Mouse (Mus musculus): Measurements from ENCODE around the gene Fgfr1op.
"Not testable (repeated sequence)": the region's sequence is repeated elsewhere in the genome, so short reads cannot be mapped to it uniquely, and the experiment has no call there.

DNA sequence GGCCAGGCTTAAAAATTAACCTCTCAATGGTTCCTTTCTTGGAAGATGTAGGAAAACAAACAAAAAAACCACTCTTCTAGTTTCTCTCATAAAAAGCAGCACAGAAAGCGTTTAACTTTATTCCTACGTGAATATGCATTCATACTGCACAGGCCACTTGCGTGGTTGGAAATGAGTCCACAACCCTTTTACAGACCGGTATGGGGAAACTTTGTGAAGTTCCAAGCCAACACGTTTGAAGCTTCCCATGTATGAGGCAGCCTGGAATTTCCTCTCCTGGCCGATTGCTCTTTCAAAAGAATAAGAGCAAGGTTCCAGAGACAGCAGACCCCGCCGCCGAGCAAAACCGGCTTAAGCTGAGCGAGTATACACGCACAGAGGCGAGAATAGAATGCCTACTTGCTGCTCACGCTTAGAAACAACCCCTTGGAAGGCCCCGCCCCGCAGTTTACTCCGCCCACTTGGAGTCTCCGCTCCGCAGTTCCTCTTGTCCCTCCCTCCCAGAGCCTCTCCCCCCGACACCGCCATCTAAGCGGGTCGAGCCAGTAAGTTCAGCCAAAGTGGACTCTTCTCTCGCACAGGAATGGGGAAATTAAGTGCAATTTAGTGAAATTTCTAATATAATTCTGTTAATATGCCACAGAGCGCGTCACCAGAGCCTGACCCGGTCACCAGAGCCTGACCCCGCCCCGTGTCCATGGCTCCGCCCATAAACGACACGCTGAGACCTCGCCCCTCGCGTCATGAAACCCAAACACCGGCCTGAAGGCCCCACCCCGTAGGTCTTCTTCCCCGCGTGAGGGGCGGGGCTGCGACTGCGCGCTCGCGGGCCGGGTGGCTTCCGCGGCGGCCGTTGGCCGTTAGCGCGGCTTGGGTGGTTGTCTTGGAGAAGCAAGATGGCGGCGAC, at the start of gene Fgfr1op:
- not testable (repeated sequence) for TF ChIP-seq JUND (IDR thresholded peaks at IDR 0.05; ENCODE audit: low read depth, low read length); KAT2A (conservative IDR thresholded peaks at IDR 0.05; ENCODE audit: low read depth, low read length); CTCF (IDR thresholded peaks at IDR 0.05 in 2 of 3, conservative IDR thresholded peaks at IDR 0.05 in 1 of 3; ENCODE audit: control insufficient read depth in 1 of 3, insufficient read depth in 1 of 3, low read depth in 2 of 3, low read length in 3 of 3, poor library complexity in 1 of 3, severe bottlenecking in 1 of 3); EP300 (IDR thresholded peaks at IDR 0.05; ENCODE audit: low read depth in 1 of 2, low read length in 2 of 2)
